Mouse (Mus musculus): Measurements from ENCODE around the gene Dgkg. TPM values are rescaled to one million over a fixed set of nuclear protein-coding genes. Genes with fewer than 3 reads are reported as not detected.

Gene Dgkg
- polyA plus RNA-seq, 1 experiment from 2014 or later, result 1.4 TPM

DNA sequence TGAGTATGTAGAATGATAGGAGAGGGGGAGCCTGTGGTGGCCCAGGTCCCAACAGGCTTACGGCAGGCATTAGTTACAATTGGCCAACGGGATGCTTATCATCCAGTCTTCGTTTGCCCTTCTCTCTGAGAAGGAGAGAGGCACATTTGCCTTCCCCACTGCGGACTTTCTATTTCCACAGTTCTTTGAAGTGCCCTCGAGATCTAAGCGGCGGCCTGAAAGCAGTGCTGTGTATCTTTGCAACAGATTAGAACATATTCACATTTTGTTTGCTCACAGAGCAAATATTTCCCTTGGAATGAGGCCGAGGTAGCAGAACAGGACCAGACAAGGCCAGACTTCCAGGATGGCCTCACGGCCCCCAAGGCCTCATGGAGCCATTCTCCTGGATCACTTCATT is 204.9 kb downstream of the Dgkg start:
- Histone ChIP-seq H3K36me3 (ENCODE audit: control insufficient read depth, insufficient read depth, low read length) (no peaks in the 10 kb centered on the region), H3K27me3 (replicated peaks; ENCODE audit: control insufficient read depth, insufficient read depth, low read length) (no peaks in the 10 kb centered on the region), H3K4me1 (ENCODE audit: control insufficient read depth, insufficient read depth, low read length) (no peaks in the 10 kb centered on the region), H3K9me3 (ENCODE audit: control insufficient read depth, low read length) (no peaks in the 10 kb centered on the region), H3K4me3 (ENCODE audit: low read depth, low read length) (no peak overlapping the region), H3K4me2 (ENCODE audit: low read depth, low read length) (no peak overlapping the region), H3K9ac (ENCODE audit: low read depth, low read length) (no peak overlapping the region), H3K27ac (replicated peaks; ENCODE audit: low read depth, low read length) (no peak overlapping the region)
- no peak for DNase-seq (ENCODE audit: low spot score)
- no peak for ATAC-seq (ENCODE audit: low read depth)
- WGBS, result 68% methylated on average over 9 of the region's 9 CpGs

GRCm38 (mm10) chr16:22448093-22448492 is 208.9 kb downstream of the Dgkg start:
- no peak for ATAC-seq (ENCODE audit: low read depth)
- Histone ChIP-seq H3K9ac (ENCODE audit: low read depth, low read length) (no peak overlapping the region), H3K9me3 (ENCODE audit: control insufficient read depth, low read length) (no peaks in the 10 kb centered on the region), H3K4me1 (ENCODE audit: control insufficient read depth, insufficient read depth, low read length) (no peaks in the 10 kb centered on the region; the same call in 1 of the 2 replicates), H3K36me3 (ENCODE audit: control insufficient read depth, insufficient read depth, low read length) (no peaks in the 10 kb centered on the region), H3K27me3 (replicated peaks; ENCODE audit: control insufficient read depth, insufficient read depth, low read length) (no peaks in the 10 kb centered on the region), H3K4me3 (ENCODE audit: low read depth, low read length) (no peak overlapping the region), H3K4me2 (ENCODE audit: low read depth, low read length) (no peak overlapping the region), H3K27ac (replicated peaks; ENCODE audit: low read depth, low read length) (no peak overlapping the region)
- 84% methylated on average over 6 of the region's 6 CpGs for WGBS
- DNase-seq (ENCODE audit: low spot score), result no peak

DNA sequence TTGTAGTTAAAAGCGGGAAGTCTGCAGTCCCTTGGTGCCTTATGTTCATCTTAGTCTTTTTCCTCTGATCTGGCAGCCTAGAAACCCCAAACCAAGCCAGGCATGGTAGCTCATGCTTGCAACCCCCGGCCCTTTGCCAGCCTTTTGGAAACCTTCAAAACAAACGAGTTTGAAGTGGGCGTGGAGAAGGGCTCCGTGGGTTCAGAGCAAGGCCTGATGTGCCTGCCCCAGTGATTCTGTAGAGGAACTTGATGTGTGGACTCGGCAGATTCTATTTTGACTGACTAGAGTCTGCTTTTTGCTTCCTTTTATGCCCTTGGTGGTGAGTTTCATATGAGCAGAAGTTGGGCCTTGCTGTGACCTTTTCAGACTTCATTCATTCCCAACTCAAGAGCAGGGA is 212.2 kb downstream of the Dgkg start:
- Histone ChIP-seq H3K27ac (replicated peaks; ENCODE audit: low read depth, low read length) (no peak overlapping the region), H3K4me2 (ENCODE audit: low read depth, low read length) (no peak overlapping the region)

GRCm38 (mm10) chr16:22442202-22442601 is 214.8 kb downstream of the Dgkg start:
- H3K27me3 ChIP-seq (replicated peaks; ENCODE audit: control insufficient read depth, insufficient read depth, low read length), result no peaks in the 10 kb centered on the region
- no peak overlapping the region for H3K9ac ChIP-seq (ENCODE audit: low read depth, low read length)
- no peaks in the 10 kb centered on the region for H3K9me3 ChIP-seq (ENCODE audit: control insufficient read depth, low read length)
- H3K36me3 ChIP-seq (ENCODE audit: control insufficient read depth, insufficient read depth, low read length), result no peaks in the 10 kb centered on the region
- ATAC-seq (ENCODE audit: low read depth) (no peak), DNase-seq (ENCODE audit: low spot score) (peak; percentile 46)
- no peak overlapping the region for H3K4me2 ChIP-seq (ENCODE audit: low read depth, low read length)
- WGBS, result 41% methylated on average over 7 of the region's 7 CpGs
- H3K27ac ChIP-seq (replicated peaks; ENCODE audit: low read depth, low read length), result no peak overlapping the region
- peaks cover 19% of the 10 kb centered on the region; the same call in 1 of the 2 replicates for H3K4me1 ChIP-seq (ENCODE audit: control insufficient read depth, insufficient read depth, low read length)
- no peak overlapping the region for H3K4me3 ChIP-seq (ENCODE audit: low read depth, low read length)

More for the DNA sequence above, 212.2 kb downstream of the Dgkg start:
- WGBS, result 38% methylated on average over 6 of the region's 6 CpGs
- ATAC-seq (ENCODE audit: low read depth) (no peak), DNase-seq (ENCODE audit: low spot score) (no peak)
- no peaks in the 10 kb centered on the region for H3K36me3 ChIP-seq (ENCODE audit: control insufficient read depth, insufficient read depth, low read length)
- peaks cover 10% of the 10 kb centered on the region; the same call in 1 of the 2 replicates for H3K4me1 ChIP-seq (ENCODE audit: control insufficient read depth, insufficient read depth, low read length)
- H3K9ac ChIP-seq (ENCODE audit: low read depth, low read length), result no peak overlapping the region
- no peak overlapping the region for H3K4me3 ChIP-seq (ENCODE audit: low read depth, low read length)
- no peaks in the 10 kb centered on the region for H3K9me3 ChIP-seq (ENCODE audit: control insufficient read depth, low read length)
- H3K27me3 ChIP-seq (replicated peaks; ENCODE audit: control insufficient read depth, insufficient read depth, low read length), result no peaks in the 10 kb centered on the region

- no peak for ATAC-seq (ENCODE audit: low read depth)
- WGBS, result 80% methylated on average over 4 of the region's 4 CpGs
- no peaks in the 10 kb centered on the region for H3K36me3 ChIP-seq (ENCODE audit: control insufficient read depth, insufficient read depth, low read length)
- H3K27me3 ChIP-seq (replicated peaks; ENCODE audit: control insufficient read depth, insufficient read depth, low read length), result peaks cover 4% of the 10 kb centered on the region; the same call in 1 of the 2 replicates
- H3K27ac ChIP-seq (replicated peaks; ENCODE audit: low read depth, low read length), result no peak overlapping the region
- no peak overlapping the region for H3K9ac ChIP-seq (ENCODE audit: low read depth, low read length)
- H3K4me1 ChIP-seq (ENCODE audit: control insufficient read depth, insufficient read depth, low read length), result peaks cover 19% of the 10 kb centered on the region; the same call in 1 of the 2 replicates
- no peaks in the 10 kb centered on the region for H3K9me3 ChIP-seq (ENCODE audit: control insufficient read depth, low read length)
- DNase-seq (ENCODE audit: low spot score), result no peak
- no peak overlapping the region for H3K4me3 ChIP-seq (ENCODE audit: low read depth, low read length)
- H3K4me2 ChIP-seq (ENCODE audit: low read depth, low read length), result no peak overlapping the region
These were observed 215.7 kb downstream of the Dgkg start for GRCm38 (mm10) chr16:22441317-22441716.

GRCm38 (mm10) chr16:22440269-22440668 is 216.8 kb downstream of the Dgkg start:
- DNase-seq (ENCODE audit: low spot score), result peak; percentile 82
- Histone ChIP-seq H3K36me3 (ENCODE audit: control insufficient read depth, insufficient read depth, low read length) (no peaks in the 10 kb centered on the region), H3K4me3 (ENCODE audit: low read depth, low read length) (peak overlapping the region; percentile 82), H3K27me3 (replicated peaks; ENCODE audit: control insufficient read depth, insufficient read depth, low read length) (peaks cover 4% of the 10 kb centered on the region; the same call in 1 of the 2 replicates), H3K4me2 (ENCODE audit: low read depth, low read length) (peak overlapping the region; percentile 75), H3K9me3 (ENCODE audit: control insufficient read depth, low read length) (no peaks in the 10 kb centered on the region), H3K4me1 (ENCODE audit: control insufficient read depth, insufficient read depth, low read length) (peaks cover 19% of the 10 kb centered on the region; the same call in 1 of the 2 replicates), H3K9ac (ENCODE audit: low read depth, low read length) (peak overlapping the region; percentile 58), H3K27ac (replicated peaks; ENCODE audit: low read depth, low read length) (peak overlapping the region; percentile 85)
- WGBS, result under 1% methylated on average over 18 of the region's 18 CpGs
- no peak for ATAC-seq (ENCODE audit: low read depth)

DNA sequence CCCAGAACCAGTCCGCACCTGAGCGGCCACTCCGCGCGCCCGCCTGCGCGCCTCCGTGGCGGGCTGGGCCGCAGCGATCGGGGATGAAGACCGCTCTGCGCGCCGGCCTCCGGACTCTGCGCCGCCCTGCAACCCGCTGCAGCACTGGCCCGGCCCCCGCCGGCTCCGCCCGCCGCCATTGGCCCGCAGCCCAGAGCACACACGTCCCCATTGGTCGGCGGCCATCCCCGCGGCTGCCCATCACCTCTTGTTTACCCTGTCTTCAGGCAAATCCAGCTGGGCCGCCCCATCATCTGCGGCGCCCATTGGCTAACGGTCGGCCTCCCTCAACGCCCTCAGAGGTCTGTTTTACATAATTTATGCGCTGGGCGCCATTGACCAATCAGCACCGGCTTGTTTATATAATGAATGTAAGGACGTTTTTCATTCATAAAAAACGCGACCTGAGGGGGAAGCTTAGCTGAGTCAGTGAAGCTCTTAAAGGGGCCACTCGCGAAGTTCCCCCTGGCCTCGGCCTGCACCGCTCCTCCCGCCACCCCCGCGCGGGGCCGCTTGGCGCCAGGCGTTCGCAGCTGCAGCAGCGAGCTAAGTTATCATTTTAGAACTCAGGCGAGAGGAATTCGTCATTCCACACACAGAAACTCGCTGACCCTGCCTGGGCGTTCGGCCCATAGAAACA is 217.4 kb downstream of the Dgkg start, which contains the start of gene Etv5:
Gene Etv5 (minus strand): TSS at position 221 of the 679 bp plus-strand sequence.
- under 1% methylated on average over 37 of the region's 63 CpGs for WGBS
- H3K36me3 ChIP-seq (ENCODE audit: control insufficient read depth, insufficient read depth, low read length), result no peaks in the 10 kb centered on the region

GRCm38 (mm10) chr16:22438441-22439373 is 218.3 kb downstream of the Dgkg start:
- no peaks in the 10 kb centered on the region for H3K36me3 ChIP-seq (ENCODE audit: control insufficient read depth, insufficient read depth, low read length)
- H3K27ac ChIP-seq (replicated peaks; ENCODE audit: low read depth, low read length), result peak overlapping the region; percentile 76
- H3K4me2 ChIP-seq (ENCODE audit: low read depth, low read length), result peak overlapping the region; percentile 91
- peak overlapping the region; percentile 82 for H3K4me3 ChIP-seq (ENCODE audit: low read depth, low read length)
- ATAC-seq (ENCODE audit: low read depth) (peak; percentile 7), DNase-seq (ENCODE audit: low spot score) (peak; percentile 94)
- WGBS, result under 1% methylated on average over 58 of the region's 59 CpGs
- H3K27me3 ChIP-seq (replicated peaks; ENCODE audit: control insufficient read depth, insufficient read depth, low read length), result peaks cover 11% of the 10 kb centered on the region; the same call in 1 of the 2 replicates
- peaks cover 25% of the 10 kb centered on the region for H3K4me1 ChIP-seq (ENCODE audit: control insufficient read depth, insufficient read depth, low read length)
- no peaks in the 10 kb centered on the region for H3K9me3 ChIP-seq (ENCODE audit: control insufficient read depth, low read length)
- H3K9ac ChIP-seq (ENCODE audit: low read depth, low read length), result peak overlapping the region; percentile 80

More for the DNA sequence above, 217.4 kb downstream of the Dgkg start, which contains the start of gene Etv5:
- Histone ChIP-seq H3K9me3 (ENCODE audit: control insufficient read depth, low read length) (no peaks in the 10 kb centered on the region), H3K27ac (replicated peaks; ENCODE audit: low read depth, low read length) (peak within 1 kb of the TSS; percentile 85), H3K9ac (ENCODE audit: low read depth, low read length) (peak within 1 kb of the TSS; percentile 80), H3K4me3 (ENCODE audit: low read depth, low read length) (peak within 1 kb of the TSS; percentile 82), H3K27me3 (replicated peaks; ENCODE audit: control insufficient read depth, insufficient read depth, low read length) (peaks cover 8% of the 10 kb centered on the region; the same call in 1 of the 2 replicates), H3K4me1 (ENCODE audit: control insufficient read depth, insufficient read depth, low read length) (peaks cover 21% of the 10 kb centered on the region), H3K4me2 (ENCODE audit: low read depth, low read length) (peak within 1 kb of the TSS; percentile 91)
- peak; percentile 97 for ATAC-seq (ENCODE audit: low read depth)
- peak; percentile 100 for DNase-seq (ENCODE audit: low spot score)

Measured in embryonic facial prominence, embryonic 14.5 days (tissue).